ENCODE assay signal across 28 mouse cellular contexts in genomic region chr3:124770326-124770725, GRCm38 (mm10).
DNase-seq lines count a peak whose midpoint lies in the region; ATAC-seq and TF ChIP-seq lines count a peak whose summit lies in the region.
"Had no signal": no experiment of that assay in that cellular context is flagged by ENCODE, and none has a peak within 500 bp of the region (broad histone marks: within the 10 kb centered on the region; RNA-seq: fewer than 3 reads in every experiment).

No protein-coding gene starts in this region.

- H3K27me3 ChIP-seq in lung, embryonic 14.5 days (ENCODE audit: insufficient read depth, low read length), result no peaks in the 10 kb centered on the region
- H3K27me3 ChIP-seq: embryonic facial prominence, embryonic 13.5 days; hindbrain, embryonic 15.5 days; intestine, embryonic 15.5 days; limb, embryonic 13.5 days; liver, embryonic 12.5 days; midbrain, embryonic 15.5 days; neural tube, embryonic 13.5 days had no signal

- H3K4me1 ChIP-seq in lung, embryonic 14.5 days (ENCODE audit: insufficient read depth), result no peaks in the 10 kb centered on the region
- H3K4me1 ChIP-seq: embryonic facial prominence, embryonic 13.5 days; forebrain, embryonic 10.5 days; hindbrain, embryonic 10.5 days; intestine, embryonic 15.5 days; limb, embryonic 13.5 days; liver, embryonic 12.5 days; neural tube, embryonic 13.5 days had no signal

- DNase-seq in adrenal gland, postnatal 10 days, result peak; percentile 9
- DNase-seq in adrenal gland, postnatal 4 days (ENCODE audit: low spot score in 2 of 2), result no peak
- DNase-seq in lung, embryonic 14.5 days, result peak; percentile 8
- no peak for DNase-seq in lung, postnatal 10 days
- peak; percentile 16 for DNase-seq in brain, embryonic 14.5 days (ENCODE audit: low read depth)
- no peak for DNase-seq in frontal cortex, postnatal 14 days (ENCODE audit: low spot score in 2 of 2)
- DNase-seq in frontal cortex, postnatal 10 days (ENCODE audit: low spot score in 2 of 2), result no peak
- DNase-seq: cerebellum, adult 11 months; cerebellum, adult 9-11 months; gastrocnemius, postnatal 10 days; heart, postnatal 14 days; kidney, adult 2 months; kidney, postnatal 36 days; lung, adult 18-20 months; lung, postnatal 14 days; right cerebral cortex, postnatal 14 days; thymus, postnatal 14 days had no signal

- 43% methylated on average over 1 of the region's 1 CpGs for WGBS in lung, embryonic 14.5 days

- no peak for TF ChIP-seq CTCF in lung, embryonic 14.5 days (IDR thresholded peaks at IDR 0.05; ENCODE audit: low read depth)
- TF ChIP-seq CTCF in brain, embryonic 14.5 days (IDR thresholded peaks at IDR 0.05; ENCODE audit: borderline replicate concordance, extremely low read depth, insufficient read depth, insufficient read length), result no peak

- H3K4me2 ChIP-seq in lung, embryonic 14.5 days, result no peak overlapping the region
- H3K4me2 ChIP-seq: embryonic facial prominence, embryonic 13.5 days; hindbrain, embryonic 15.5 days; intestine, embryonic 15.5 days; limb, embryonic 13.5 days; liver, embryonic 12.5 days; midbrain, embryonic 15.5 days; neural tube, embryonic 13.5 days had no signal

- no peak overlapping the region for H3K4me3 ChIP-seq in lung, embryonic 14.5 days (ENCODE audit: low read depth, low read length)
- H3K4me3 ChIP-seq: embryonic facial prominence, embryonic 13.5 days; forebrain, embryonic 10.5 days; hindbrain, embryonic 10.5 days; hindbrain, embryonic 15.5 days; intestine, embryonic 15.5 days; limb, embryonic 13.5 days; liver, embryonic 12.5 days; midbrain, embryonic 15.5 days; neural tube, embryonic 13.5 days had no signal

- no peak for TF ChIP-seq POLR2A in brain, embryonic 14.5 days (IDR thresholded peaks at IDR 0.05; ENCODE audit: borderline replicate concordance, extremely low read depth, insufficient read depth, insufficient read length, poor library complexity, severe bottlenecking)

- no peaks in the 10 kb centered on the region for H3K9me3 ChIP-seq in lung, embryonic 14.5 days (ENCODE audit: low read depth, low read length)
- H3K9me3 ChIP-seq: embryonic facial prominence, embryonic 13.5 days; forebrain, embryonic 10.5 days; hindbrain, embryonic 10.5 days; hindbrain, embryonic 15.5 days; intestine, embryonic 15.5 days; limb, embryonic 13.5 days; liver, embryonic 12.5 days; midbrain, embryonic 15.5 days; neural tube, embryonic 13.5 days had no signal

- no peaks in the 10 kb centered on the region for H3K36me3 ChIP-seq in lung, embryonic 14.5 days (ENCODE audit: insufficient read depth)
- H3K36me3 ChIP-seq: embryonic facial prominence, embryonic 13.5 days; forebrain, embryonic 10.5 days; hindbrain, embryonic 10.5 days; hindbrain, embryonic 15.5 days; intestine, embryonic 15.5 days; limb, embryonic 13.5 days; liver, embryonic 12.5 days; midbrain, embryonic 15.5 days; neural tube, embryonic 13.5 days had no signal

- ATAC-seq in lung, embryonic 14.5 days (ENCODE audit: insufficient read depth), result no peak
- ATAC-seq: activated CD4-positive, CD25-positive, alpha-beta regulatory T cell, adult 4 months; forebrain, embryonic 16.5 days; intestine, embryonic 15.5 days; liver, embryonic 12.5 days had no signal

- no peak overlapping the region for H3K27ac ChIP-seq in lung, embryonic 14.5 days (ENCODE audit: low read depth)
- H3K27ac ChIP-seq: embryonic facial prominence, embryonic 13.5 days; forebrain, embryonic 10.5 days; hindbrain, embryonic 10.5 days; hindbrain, embryonic 15.5 days; intestine, embryonic 15.5 days; limb, embryonic 13.5 days; liver, embryonic 12.5 days; midbrain, embryonic 15.5 days; neural tube, embryonic 13.5 days had no signal

- H3K9ac ChIP-seq in lung, embryonic 14.5 days, result no peak overlapping the region
- H3K9ac ChIP-seq: embryonic facial prominence, embryonic 13.5 days; hindbrain, embryonic 15.5 days; intestine, embryonic 15.5 days; limb, embryonic 13.5 days; liver, embryonic 12.5 days; midbrain, embryonic 15.5 days; neural tube, embryonic 13.5 days had no signal

Comparison
In these comparisons a context has a peak if more than half of its experiments do, and no peak if none do; other contexts are left out.
1. DNase-seq: peak in adrenal gland, postnatal 10 days (single experiment), lung, embryonic 14.5 days (single experiment) and brain, embryonic 14.5 days (single experiment); none in adrenal gland, postnatal 4 days (0 of 2), lung, postnatal 10 days (single experiment), frontal cortex, postnatal 14 days (0 of 2) and frontal cortex, postnatal 10 days (0 of 2).